Mouse (Mus musculus): ENCODE data around the gene Tmc2.

DNA sequence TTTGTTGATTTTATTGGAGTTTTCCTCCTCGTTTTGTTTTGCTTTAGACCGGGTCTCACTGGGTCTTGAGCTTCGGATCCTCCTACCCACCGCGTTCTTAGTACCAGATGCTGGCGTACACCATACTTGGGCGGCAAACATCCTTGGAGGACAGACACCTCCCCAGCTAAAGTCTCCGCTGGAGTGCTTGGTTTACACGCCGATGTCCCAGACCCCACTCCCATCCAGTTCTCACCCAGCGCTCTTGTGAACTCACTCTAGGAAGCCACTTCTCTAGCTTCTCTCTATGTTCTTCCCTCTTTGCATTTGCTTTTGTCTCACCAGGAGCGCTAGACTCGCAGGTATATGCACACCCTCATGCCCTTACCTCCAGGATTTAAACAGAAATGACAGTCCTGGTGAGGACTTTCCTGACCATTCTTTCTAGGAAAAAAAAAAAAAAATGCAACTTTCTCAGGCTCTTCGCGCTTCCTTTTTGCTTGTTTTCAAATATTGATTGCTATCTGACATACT is 15.4 kb upstream of the Tmc2 start:
- TF ChIP-seq CTCF (IDR thresholded peaks at IDR 0.05; ENCODE audit: extremely low read depth, insufficient read length, insufficient replicate concordance, low read depth, low read length) = no peak
- TF ChIP-seq POLR2A (IDR thresholded peaks at IDR 0.05; ENCODE audit: low read depth, low read length) = no peak

Measured in small intestine, adult 2 months (tissue).